Mouse (Mus musculus): ENCODE results near the gene Tex2.

DNA sequence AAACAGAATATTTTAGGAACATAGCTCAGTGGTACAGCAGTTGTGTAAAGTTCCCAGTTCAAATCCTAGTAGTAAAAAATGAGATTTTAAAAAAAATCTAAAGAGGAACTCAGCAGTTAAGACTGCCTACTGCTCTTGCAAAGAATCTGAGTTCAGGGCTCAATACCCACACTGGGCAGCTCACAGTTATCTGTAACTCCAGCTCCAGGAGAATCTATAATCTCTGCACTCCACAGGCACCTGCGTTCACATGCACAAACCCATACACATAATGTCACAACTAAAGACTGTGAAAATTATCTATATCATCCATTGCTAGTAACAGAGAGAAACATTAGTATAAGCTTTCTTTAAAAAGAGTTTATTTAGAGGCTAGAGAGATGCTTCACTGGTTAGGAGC is 152.6 kb downstream of the Tex2 start:
- no peak for TF ChIP-seq POLR2A (IDR thresholded peaks at IDR 0.05; ENCODE audit: borderline replicate concordance, low read depth, low read length)
- no peak for TF ChIP-seq CTCF (IDR thresholded peaks at IDR 0.05; ENCODE audit: low read depth, low read length)
